Mouse (Mus musculus) megakaryocyte progenitor cell, adult 5-6 weeks (primary cell): ENCODE results near the gene Tgfb1i1. TPM values are rescaled to one million over a fixed set of nuclear protein-coding genes. Genes with fewer than 3 reads are reported as not detected.

Experiments used
- ATAC-seq: replicated peaks from 2 replicates; pipeline ENCODE4 v1.8.0; 2016; ENCODE audit warnings: mild to moderate bottlenecking, moderate TSS enrichment, inconsistent platforms; ENCODE audit not compliant: poor library complexity
- total RNA-seq, 2 experiments: library from RNA; stranded (forward) in 1 of 2; stranded (reverse) in 1 of 2; fragments of 157-497, 149-512 nt in 1 of 2; fragments of 200-1000 nt in 1 of 2; gene quantifications; 2 replicates each; pipeline versions ENCODE4 v1.2.3 to v1.2.4; 2015 to 2017

Tgfb1i1 gene
- total RNA-seq, 2 experiments from 2014 or later, result 0.54 TPM; not detected in 1

DNA sequence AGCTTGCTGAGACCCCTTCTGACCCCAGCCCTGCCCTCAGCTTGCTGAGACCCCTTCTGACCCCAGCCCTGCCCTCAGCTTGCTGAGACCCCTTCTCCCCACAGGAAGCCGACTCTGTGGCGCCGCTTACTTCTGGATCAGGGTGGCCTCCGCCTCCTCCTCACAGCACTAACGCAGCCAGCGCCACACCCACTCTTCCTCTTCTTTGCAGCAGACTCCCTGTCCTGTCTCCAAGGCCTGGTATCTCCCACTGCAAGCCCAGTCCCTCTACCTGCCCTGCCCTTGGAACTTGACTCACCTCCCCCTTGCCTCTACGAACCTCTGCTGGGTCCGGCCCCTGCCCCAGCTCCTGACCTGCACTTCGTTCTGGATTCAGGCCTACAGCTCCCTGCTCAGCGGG is 2.7 kb upstream of the Tgfb1i1 start:
- no peak for ATAC-seq

DNA sequence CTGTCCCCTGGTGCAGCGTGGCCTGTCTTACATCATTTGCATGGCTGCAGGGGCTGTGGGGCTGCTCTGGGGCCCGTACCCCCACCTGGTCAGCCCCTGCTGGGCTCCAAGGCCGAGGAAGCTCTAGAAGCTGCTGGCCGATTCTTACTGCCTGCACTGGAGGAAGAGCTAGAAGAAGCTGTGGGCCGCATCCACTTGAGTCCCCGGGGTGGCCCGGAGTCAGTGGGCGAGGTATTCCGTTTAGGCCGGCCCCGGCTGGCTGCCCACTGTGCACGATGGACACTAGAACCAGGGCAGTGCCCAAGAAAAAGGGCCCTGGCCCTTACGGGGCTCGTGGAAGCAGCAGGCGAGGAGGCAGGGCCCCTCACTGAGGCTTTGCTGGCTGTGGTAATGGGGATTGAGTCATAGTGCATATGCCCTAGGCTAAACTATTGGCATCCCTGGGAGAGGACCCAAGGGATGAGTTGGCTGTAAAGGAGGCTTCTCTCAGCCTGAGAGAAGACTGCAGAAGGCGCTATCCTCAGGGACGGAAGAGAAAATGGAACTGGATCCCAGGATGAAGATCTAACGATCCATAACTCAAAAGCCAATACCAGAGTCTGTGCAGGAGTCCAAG is 2.1 kb upstream of the Tgfb1i1 start:
- no peak for ATAC-seq

DNA sequence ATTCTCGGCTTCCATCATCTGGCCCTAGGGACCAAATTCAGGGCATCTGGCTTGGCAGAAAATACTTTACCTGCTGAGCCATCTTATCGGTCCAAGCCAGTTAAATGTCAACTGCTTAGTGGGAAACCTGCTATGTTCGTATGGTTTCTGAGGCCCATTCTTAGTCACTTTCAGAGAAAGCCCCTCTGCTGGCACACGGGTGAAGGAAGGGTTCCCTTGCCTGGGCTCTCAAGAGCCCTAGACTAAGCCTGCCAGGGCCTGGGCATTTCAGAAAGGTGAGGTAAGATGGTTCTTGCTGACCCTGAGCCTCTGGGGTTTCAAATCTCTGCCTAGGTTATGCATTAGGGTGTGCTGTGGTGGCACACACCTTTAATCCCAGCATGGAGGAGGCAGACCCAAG is 1.1 kb upstream of the Tgfb1i1 start:
- ATAC-seq, result no peak

DNA sequence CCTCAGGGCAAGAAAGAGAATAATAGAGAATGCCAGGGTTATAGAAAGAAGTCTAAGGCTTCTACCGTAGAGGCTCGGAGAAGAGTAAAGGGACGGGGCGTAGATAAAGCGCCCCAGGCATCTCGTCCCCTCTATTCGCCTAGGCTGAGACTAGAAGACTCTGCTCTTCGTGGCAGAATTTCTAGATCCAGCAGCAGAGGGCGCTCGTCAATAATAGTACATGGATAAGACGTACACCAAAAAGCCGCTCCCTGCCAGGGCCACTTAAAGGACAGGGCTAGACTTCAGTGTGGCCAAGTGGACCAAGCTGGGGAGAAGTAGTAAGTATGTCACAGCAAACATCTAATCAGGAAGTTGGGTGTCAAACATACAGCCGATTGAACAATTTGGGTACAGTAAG is 831 bp downstream of the Tgfb1i1 start:
- ATAC-seq, result peak; percentile 82

DNA sequence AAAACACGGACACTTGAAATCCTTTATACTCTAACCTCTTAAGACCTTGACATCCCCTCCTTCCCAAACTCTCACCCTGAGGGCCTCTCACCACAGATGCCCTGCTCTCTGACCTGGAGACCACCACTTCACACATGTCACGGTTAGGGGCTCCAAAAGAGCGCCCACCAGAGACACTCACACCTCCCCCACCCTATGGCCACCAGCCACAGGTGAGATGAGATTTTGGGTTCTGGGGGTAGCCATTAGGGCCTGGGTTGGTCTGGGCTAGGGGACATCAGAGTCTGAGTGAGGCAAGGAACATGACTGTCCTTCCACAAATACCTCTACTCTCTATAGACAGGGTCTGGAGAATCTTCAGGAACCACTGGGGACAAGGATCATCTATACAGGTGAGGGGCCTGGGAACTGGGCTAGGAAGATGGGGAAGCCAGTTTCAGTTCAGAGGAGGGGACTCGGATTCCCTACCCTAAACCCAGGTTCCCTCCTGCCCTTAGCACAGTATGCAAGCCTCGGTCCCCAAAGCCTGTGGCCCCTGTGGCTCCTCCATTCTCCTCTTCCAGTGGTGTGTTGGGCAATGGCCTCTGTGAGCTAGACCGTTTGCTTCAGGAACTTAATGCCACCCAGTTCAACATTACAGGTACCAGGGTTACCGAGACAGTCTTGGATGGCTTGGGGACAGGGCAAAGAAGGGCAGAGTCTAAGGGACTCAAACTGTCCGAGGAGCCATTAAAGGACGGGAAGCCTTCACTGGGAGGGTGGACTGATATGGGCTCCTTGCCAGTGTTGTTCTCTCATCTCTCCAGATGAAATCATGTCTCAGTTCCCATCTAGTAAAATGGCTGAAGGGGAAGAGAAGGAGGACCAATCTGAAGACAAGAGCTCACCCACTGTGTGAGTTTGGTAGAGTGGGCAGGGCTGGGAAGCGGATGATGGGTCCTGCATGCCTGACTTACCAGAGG is 1.8 kb downstream of the Tgfb1i1 start:
- no peak for ATAC-seq

DNA sequence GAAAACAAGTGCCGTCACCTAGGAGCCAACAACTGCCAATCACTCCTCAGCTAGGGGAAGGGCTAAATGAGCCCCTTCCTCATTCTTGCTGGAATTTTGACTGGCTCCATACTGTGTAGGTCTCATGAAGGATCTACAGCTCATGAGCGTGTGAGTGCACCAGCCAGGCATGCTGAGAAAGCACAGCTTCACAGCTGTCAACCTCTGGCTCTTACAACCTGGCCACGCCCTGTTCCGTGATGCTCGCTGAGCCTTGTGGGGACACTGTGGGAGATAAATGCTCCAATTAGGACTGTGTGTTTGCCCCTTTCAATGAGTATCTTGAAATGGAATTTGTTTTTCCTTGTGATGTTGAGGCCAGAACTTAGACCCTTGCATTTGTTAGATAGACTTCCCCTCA is 3.4 kb downstream of the Tgfb1i1 start:
- ATAC-seq, result no peak

DNA sequence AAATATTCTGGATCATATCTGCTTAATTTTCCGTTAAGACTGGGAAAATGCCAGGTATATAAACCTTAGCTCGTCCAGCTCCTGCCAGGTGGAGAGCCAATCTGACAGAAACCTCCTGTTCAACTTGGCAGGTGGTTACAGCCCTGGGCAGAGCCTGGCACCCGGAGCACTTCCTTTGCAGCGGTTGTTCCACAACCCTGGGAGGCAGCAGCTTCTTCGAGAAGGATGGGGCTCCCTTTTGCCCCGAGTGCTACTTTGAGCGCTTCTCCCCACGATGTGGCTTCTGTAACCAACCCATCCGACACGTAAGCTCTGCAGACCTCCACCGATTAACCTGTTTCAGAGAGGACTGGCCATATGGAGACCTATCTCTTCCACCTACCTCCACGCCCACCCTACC is 5.3 kb downstream of the Tgfb1i1 start:
- no peak for ATAC-seq

DNA sequence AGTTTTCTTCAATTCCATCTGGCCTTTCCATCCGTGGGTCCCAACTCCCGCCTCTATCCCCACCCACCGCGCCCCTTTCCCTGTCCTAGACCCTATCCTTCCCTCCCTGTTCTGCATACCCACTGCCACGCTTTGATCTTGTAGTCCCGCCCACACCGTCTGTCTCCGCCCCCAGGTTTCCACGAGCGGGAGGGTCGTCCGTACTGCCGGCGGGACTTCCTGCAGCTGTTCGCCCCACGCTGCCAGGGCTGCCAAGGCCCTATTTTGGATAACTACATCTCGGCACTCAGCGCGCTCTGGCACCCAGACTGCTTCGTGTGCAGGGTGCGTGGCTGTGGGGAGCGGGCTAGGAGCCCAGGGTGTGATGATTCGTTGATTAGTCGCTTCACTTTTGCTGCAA is 6.0 kb downstream of the Tgfb1i1 start:
- peak; percentile 64 for ATAC-seq

DNA sequence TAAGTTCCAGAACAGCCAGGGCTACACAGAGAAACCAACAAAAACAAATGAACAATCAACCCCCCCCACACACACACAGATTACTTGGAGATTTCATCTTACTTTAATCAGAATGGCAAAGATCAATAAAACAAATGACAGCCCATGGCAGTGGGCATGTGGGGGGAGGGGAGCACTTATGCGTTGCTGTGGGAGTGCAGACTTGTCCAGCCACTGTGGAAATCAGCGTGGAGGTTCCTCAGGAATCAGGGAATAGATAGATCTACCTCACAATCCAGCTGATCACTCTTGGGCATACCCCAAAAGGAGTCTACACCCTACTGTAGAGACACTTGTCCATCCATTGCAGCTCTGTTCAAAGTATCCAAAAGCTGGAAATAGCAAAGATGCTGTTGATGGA is 8.4 kb downstream of the Tgfb1i1 start:
- ATAC-seq, result no peak

DNA sequence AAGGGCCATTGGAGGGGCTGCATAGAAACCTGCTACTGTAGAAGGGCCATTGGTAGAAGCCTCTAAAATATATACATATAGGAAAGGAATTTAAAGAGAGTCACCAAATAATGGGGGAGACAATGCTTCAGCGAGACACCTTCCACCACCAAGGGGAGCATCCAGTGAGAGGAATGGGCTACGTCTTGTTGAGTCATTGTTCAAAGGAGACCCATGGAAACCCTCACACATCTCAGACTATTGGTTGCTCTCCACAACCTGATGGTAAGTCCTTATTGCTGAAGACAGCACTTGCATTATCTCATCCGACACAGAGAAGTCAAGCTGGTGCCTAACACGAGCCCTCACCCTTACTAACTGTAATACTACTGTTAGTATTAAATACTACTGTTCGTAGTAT is 9.1 kb downstream of the Tgfb1i1 start:
- ATAC-seq, result no peak

DNA sequence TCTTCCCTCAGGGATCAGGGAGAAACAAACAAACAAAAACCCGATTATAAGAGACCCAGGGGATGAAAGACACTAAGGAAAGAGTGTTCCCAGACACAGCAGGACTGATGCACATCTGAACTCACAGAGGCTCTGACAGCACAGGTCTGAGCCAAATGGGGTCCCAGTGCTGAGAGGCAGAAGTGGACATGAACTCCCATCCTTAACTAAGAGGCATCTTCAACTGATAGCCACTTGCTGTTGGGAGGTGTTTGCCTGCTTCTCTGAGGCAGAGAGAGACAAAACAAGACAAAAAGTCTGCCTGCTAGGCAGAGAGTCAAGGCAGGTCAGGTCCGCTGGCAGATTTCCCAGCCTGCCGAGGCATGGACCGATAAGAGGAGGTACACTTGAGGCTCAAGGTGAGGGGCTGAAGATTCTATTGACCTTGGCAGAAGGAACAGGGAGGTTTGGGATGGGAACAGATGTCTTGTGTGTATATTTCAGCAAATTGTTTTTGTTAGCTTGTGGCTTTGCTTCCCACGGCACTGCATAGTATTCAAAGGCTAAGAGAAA is 10.2 kb downstream of the Tgfb1i1 start:
- peak; percentile 61 for ATAC-seq

DNA sequence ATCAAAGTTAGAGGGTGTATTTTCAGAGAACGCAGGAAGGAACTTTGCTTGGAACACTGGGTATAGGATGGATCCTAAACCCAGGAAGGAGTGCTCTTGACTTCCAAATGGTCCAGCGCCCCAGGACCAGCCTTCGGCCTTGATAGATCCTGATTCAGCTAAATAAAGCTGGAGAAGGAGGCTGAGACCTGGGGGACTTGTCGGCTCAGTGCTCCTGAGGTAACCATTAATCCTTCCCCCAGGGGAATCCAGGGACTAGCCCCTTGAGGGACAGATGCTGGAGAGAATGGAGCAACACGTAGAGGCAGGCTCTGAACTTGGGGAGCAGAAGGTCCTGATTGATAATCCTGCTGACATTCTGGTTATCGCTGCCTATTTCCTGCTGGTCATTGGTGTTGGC is 18.8 kb downstream of the Tgfb1i1 start, which contains the start of gene Slc5a2:
Gene Slc5a2, plus strand, starts transcription at position 247 of the 400 bp plus-strand sequence.
- no peak for ATAC-seq

DNA sequence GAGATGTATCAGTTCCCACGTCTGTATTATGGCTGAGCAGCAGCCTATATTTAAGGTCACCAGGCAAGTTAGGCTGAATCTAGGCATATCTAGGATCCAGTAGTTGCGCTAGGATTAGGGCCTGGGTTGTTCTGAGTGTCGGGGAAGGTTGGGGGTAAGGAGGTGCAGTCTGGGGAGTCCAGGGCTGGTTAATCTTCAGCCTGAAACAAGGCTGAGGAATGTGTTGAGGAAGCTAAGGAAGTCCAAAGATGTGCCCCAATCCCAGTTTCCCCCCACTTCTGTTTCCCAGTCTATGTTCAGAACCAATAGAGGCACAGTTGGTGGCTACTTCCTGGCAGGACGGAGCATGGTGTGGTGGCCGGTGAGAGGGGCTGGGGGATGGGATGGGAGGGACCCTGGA is 19.4 kb downstream of the Tgfb1i1 start:
- no peak for ATAC-seq

DNA sequence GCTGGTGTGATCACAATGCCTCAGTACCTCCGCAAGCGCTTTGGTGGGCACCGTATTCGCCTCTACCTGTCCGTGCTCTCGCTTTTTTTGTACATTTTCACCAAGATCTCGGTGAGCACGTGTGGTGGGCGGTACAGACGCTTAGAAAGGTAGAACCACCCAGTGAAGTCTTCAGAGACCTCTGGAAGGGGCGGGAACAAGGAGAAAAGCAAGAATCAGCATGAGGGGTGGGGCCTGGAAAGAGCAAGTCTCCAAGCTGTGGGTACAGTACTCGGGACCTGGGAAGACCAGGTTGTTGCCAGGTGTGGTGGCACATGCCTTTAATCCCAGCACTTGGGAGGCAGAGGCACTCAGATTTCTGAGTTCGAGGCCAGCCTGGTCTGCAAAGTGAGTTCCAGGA is 20.8 kb downstream of the Tgfb1i1 start:
- ATAC-seq, result no peak

DNA sequence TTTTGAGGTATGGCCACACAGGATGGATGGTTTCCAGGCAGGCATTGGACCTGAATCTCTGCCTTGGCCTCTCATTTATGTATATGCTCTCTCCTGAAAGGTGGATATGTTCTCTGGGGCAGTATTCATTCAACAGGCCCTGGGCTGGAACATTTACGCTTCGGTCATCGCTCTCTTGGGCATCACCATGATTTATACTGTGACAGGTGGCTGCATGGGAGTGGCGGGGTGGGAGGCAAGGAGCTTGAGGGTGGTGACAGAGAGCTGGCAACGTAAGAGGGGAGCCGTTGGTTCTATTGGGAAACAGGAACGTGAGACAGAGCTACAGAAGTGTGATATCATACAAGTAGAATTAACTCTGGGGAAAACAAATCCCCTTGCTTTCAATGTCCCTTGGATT is 21.2 kb downstream of the Tgfb1i1 start:
- ATAC-seq, result no peak

DNA sequence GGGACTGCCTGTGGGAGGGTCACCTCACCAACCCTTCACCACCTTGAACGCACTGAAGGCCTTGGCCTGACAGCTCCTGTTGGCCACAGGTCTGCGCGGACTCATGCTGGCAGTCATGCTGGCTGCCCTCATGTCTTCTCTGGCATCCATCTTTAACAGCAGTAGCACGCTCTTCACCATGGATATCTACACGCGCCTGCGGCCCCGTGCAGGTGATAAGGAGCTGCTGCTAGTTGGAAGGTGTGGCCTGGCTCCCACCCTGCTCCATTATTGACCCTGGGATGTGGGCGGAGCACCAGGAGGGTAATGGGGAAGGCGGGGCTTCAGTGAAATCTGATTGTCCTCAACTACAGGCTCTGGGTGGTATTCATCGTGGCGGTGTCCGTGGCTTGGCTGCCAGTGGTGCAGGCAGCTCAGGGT is 23.8 kb downstream of the Tgfb1i1 start:
- peak; percentile 95 for ATAC-seq

DNA sequence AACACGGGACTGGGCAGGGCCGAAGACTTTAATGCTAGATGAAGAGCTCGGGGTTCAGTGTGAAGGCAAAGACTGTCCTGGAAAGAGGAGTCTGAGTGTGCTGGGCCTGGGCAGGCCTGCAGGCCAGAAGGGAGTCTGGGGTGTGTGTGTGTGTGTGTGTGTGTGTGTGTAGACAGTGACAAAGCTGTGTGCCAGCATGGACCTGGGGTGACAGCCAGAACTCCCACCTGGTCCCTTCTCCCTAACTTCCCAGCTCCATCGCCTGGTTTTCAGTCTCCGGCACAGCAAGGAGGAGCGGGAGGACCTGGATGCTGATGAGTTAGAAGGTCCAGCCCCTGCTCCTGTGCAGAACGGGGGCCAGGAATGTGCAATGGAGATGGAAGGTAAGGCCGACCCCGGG is 24.9 kb downstream of the Tgfb1i1 start:
- no peak for ATAC-seq

DNA sequence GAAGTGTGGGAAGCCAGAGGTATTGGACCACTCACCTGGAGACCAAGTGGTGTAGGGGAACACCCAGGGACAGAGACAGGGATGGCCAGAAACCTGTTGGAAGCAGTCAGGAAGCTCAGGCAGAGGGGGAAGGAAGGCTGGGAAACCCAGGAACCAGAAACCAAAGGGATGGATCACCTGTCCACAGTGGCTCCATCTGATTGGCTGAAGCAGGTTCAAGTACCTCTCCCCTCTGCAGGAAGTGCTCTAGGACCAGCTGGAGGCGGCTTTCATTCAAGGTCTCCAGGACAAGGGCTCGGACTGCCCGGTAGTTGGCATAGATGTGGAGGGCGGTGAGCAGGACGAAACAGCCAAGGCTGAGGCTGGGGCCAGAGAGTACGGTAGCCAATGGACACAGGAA is 29.4 kb downstream of the Tgfb1i1 start:
- ATAC-seq, result no peak

DNA sequence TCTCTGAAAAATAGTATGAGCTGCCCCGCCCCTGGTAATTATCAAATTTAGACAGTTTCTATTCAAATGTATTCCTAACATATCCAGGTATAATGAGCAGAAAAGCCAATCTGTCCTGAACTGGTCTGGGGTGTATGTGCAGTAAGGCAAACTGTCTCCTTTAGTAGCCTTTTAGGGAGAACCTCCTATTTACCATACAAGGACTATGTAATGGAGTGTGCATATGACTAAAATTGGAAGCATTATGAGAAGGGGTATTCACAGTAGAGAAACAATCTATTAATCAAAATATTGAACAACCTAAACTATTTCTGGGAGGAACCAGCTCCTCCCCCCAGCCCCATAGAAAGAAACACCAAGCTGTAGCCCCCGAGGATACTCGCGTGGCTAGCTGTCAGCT is 33.1 kb downstream of the Tgfb1i1 start:
- ATAC-seq, result no peak

DNA sequence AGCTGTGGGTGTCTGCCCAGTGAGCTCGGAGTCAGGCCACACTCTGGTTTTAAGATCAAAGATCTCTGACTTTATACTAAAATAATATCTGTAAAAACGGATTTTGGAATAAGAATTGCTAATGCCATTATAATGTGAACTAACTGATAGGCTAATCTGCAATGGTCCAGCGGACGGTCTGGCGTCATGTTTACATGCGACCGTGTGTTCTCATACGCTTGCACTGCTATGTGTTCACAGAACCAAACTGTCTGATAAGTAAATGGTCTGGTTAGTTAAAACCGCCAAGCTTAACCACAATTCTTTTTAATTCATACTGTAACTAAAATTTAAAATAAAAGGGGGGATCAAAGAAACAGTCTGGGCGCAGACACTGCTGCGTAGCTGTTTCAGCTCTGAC is 35.2 kb downstream of the Tgfb1i1 start:
- ATAC-seq, result peak; percentile 62

DNA sequence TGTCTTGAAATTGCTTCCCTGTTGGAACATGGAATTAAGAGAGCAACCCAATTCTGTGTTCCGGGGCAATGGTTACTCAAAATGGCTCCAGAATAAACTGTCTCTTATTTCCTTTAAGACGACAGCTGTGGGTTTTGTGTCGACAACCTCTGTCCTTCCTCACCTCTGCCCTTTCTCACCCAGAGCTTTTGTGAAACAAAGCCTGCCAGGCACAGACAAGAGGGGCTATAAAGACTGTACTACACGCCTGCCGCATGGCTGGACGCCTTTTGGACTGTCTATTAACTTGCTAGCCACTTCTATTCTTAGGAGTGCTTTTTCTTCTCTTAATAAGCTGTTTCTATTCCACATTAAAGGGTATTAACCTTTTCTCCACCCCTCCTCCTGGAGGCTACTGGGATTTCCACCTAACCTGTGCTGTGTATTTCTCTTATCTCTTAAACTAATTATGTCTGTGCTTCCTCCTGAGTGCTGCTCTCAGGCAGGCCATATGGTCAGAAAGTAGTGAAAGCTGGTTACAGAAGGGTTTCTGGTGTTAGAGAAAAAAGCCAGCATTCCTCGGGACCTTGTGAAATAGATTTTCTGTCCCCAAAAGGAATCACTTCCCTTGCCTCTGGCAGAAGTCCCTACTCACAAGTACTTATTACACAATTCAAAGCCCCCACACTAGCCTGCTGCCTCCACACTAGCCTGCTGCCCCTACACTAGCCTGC is 36.1 kb downstream of the Tgfb1i1 start:
- peak; percentile 69 for ATAC-seq
